Mouse (Mus musculus): ENCODE results near the gene Bard1.

- TF ChIP-seq ZMIZ1 (IDR thresholded peaks at IDR 0.05; ENCODE audit: low read depth, low read length): no peak
- TF ChIP-seq ZC3H11A (IDR thresholded peaks at IDR 0.05; ENCODE audit: low read depth, low read length): 0 out of 2 replicates have a peak, but pooled peaks have one; percentile 5
- no peak for TF ChIP-seq ZKSCAN1 (IDR thresholded peaks at IDR 0.05; ENCODE audit: low read depth, low read length)
- TF ChIP-seq CHD1 (IDR thresholded peaks at IDR 0.05; ENCODE audit: low read depth, low read length): no peak
- TF ChIP-seq NRF1 (IDR thresholded peaks at IDR 0.05; ENCODE audit: insufficient read depth, low read depth, low read length, poor library complexity, severe bottlenecking): no peak
- TF ChIP-seq POLR2A (IDR thresholded peaks at IDR 0.05; ENCODE audit: control insufficient read depth in 1 of 2, insufficient read depth in 1 of 2, low read depth in 1 of 2, low read length in 2 of 2, poor library complexity in 1 of 2): no peak; a peak in 1 of 4 replicates
- no peak for TF ChIP-seq CTCF (IDR thresholded peaks at IDR 0.05 in 2 of 3, conservative IDR thresholded peaks at IDR 0.05 in 1 of 3; ENCODE audit: control insufficient read depth in 1 of 3, insufficient read depth in 1 of 3, low read depth in 2 of 3, low read length in 3 of 3, poor library complexity in 1 of 3, severe bottlenecking in 1 of 3)
- 0 out of 2 replicates have a peak, but pooled peaks have one; percentile 7 for TF ChIP-seq ETS1 (IDR thresholded peaks at IDR 0.05; ENCODE audit: low read depth, low read length)
- TF ChIP-seq E2F4 (IDR thresholded peaks at IDR 0.05; ENCODE audit: borderline replicate concordance, low read depth, low read length): no peak
Observed at GRCm38 (mm10) chr1:71106127-71106526, 3.2 kb upstream of the Bard1 start.

Data from MEL (cell line).